Mouse (Mus musculus) MN1 (cell line): ENCODE results near the gene Col15a1.

Experiments used
- DNase-seq: peaks from one replicate; pipeline ENCODE4 v3.0.0-alpha.2; 2016; ENCODE audit warnings: low spot score

The Col15a1 gene

DNA sequence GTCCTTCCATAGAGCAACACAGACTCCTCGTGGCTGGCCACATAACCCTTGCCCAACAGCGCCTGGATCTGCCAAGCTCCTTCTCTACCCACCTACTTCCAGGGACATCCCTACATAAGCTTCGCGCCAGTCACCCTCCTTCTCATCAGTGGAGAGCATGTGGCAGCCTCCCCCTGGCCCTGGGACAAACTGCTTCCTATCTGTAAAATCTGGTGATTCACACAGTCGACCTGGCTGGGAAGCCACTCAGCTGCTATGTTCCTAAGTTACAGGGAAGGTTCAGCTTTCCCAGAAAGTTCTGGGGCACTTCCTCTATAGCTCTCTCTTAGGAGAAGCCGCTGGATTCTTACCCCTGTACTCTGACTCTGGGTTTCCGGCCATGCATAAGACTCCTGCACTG lies 22.5 kb downstream of the Col15a1 start:
- DNase-seq = no peak

DNA sequence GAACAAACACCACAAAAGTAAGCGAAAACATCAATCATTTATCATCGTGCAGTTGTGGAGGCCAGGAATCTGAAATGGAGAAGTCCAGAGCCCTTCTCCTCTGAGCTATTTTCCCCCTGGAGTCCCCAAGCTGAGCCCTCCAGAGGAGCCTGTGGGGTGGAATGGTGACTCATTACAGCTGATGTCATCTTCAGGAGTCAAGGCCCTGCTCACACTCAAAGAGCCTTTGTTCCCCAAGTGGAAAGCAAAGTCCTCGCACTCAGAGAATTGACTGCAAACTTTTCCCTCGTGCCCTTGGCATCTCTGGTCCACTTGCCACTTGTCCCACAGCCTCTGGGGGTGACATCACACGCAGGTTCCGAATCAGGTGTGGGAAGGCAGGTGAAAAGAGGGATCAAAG lies 23.4 kb downstream of the Col15a1 start:
- no peak for DNase-seq

DNA sequence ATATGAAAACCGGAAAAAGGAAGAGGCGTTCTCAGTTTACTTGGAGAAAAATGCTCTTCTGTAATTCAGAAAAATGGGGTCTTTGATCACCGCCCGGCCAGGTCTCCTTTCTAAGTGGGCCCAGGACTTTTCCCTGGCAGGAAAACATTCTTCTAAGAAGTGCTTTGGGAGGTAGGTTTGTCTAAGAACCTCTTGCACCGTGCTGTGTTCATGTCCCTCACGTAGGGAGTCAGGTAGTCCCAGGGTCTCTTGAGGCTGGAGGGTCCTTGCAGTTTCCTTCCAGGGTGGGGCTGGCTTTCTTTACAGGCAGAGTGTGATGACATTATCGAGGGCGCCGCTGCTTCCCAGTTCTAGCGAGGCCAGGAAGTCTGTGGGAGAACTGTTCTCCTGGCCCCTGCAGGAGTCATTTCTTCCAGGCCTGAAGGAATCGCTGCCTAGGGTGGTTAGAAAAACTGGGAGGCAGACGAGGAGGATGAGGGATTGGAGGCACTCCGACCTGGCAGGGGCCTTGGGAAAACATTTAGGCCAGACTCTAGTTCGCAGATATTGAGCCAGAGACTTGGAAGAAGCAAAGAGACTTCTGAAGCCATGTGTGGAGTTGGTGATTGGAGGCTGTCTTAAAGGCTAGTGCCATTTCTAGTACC lies 25.4 kb downstream of the Col15a1 start:
- DNase-seq = no peak

DNA sequence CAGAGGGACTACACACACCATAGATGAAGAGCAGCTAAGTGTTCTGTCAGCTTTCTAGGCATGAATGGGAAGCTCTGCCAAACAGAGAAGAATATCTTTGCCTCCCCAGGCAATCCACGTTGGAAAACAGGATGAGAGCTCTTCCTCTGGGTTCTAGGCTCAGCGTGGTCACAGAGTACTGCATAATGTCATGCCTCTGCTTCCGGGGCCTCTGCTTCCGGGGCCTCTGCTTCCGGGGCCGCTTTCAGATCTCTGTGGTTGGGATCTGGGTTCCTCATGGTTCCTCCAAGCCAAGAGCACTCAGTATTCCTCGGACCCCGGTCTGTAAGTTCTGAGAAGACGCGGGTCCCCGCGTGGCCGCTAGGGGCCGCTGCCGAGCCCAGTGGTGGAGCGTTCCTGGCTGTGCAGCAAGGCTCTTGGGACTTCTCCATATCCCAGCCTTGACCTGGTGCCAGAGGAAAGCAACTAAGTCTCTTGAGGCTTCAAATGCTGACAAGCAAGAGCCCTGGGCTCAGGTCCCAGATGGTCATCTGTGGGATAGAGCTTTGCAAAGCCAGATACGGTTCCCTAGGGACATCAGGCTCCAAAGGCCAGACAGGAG lies 26.8 kb downstream of the Col15a1 start:
- peak; percentile 63 for DNase-seq

DNA sequence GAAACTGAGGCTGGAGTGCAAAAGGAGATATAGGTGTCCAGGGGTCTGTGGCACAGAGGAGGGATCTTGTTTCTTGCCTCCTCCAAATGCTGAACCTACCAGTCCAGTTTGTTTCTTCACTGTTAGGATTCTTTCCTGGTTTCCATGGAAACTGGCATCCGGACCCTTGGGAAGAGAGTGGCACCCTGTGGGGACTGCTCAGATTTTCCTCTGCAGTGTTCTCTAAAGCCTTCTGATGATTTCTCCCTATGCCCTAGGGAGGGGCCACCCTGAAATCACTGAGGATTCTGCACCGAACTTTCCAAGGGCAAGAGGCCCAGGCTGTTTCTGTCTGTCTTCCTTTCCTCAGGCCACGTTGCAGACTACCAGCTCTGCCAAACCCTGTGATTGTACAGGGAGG lies 27.4 kb downstream of the Col15a1 start:
- no peak for DNase-seq

DNA sequence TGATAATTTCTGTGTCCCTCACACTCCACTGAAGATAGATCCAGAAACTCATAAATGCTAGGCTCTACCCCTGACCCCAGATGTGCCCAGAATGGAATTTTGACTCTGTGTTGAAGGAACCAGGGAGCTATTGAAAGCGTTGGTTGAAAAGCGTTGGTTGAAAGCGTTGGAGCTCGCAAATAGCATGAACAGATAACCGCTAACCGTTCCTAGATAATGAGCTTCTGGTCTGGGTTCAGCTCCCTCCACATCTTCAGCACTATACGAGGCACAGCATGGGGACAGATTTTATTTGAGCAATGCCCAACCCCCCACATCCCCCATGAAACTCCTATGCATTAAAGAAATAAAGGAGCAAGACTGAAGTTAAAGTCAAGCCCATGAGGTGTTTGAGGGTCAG lies 28.1 kb downstream of the Col15a1 start:
- no peak for DNase-seq

DNA sequence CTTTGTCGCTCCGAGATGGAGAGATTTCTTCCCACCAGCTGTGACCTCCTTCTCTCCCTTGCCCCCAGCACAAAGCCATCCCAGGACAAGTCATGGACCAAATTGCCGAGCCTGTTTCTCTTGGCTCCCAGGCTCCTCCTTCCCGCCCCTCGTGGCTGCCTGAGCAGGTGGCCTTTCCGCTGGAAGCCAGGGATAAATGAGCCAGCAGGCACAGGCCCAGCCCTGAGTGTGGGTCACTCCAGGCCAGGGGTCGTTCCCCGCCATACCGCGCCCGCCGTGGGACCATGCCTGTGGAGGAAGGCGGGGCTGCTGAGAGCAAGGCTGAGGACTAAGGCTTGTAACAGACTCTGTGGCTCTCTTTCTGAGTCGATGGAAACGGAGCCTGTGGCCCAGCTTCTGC lies 29.3 kb downstream of the Col15a1 start:
- DNase-seq = no peak

DNA sequence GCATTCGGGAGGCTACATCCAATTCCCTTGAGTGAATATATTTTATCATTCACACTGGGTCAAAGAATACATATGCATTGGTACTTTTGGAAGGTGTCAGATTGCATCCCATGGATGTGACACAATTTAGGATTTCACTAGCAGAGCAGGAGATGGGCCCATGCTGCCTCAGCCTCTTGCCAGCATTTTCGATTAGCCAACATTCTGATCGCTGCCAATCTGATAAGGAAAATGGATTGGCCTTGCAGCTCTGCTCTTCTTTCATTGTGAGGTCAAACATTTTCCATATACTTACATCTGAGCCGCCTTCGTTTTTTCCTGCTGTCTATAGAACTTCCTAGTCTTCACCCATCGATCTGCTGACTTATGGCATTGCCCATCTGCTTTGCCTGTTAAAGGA lies 31.2 kb downstream of the Col15a1 start:
- peak; percentile 45 for DNase-seq

DNA sequence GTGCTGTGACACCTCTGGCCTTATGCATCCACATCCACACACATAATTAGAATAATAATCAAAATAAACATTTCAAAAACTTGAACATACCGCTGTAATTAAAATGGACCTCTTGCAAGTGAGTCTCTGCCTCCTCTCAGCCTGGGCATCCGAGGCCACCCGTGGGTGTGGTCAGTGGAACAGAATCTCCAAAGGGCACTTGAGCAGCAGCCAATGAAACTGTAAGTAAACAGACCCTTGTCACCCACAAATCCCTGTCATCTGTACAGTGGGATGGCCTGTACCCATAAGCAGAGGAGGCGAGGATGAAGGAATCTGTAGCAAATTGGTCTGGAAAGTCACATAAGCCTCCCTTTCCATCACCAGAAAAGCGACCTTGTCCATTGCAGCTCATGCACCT lies 32.9 kb downstream of the Col15a1 start:
- no peak for DNase-seq

DNA sequence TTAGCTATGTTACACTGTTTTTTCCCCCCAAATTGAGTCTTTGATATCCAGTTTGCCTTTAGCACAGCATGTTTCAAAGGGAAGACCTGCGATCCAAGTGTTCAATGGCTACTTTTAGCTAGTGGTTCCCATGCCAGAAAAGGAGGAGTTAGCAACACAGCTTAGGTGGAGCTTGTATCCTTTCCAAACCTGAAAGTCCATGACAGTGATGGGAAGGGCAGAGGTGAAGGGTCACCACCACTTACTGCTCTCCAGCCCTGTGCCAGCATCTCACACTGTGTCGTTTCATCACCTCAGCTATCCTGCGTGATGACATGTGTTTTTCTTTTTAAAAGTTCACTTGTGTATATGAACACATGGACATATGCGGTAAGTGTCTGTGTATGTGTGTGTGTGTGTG lies 34.2 kb downstream of the Col15a1 start:
- no peak for DNase-seq

DNA sequence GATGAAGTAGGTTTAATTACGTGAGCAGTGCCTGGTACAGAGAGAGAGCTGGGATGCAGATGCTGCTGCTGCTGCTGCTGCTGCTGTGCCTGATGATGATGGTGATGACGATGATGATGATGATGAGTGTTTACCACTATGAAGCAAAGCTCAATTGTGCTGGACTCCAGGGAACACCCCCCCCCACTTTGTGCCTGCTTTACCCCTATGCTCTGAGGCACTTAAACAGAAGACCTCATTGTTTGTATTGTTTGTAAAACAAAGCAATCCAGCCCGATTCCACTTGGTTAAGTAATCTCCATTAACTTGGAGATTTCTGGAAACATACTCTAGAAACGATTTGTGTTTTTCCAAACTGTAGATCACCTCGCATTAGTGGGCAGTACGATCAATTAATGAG lies 36.7 kb downstream of the Col15a1 start:
- no peak for DNase-seq

DNA sequence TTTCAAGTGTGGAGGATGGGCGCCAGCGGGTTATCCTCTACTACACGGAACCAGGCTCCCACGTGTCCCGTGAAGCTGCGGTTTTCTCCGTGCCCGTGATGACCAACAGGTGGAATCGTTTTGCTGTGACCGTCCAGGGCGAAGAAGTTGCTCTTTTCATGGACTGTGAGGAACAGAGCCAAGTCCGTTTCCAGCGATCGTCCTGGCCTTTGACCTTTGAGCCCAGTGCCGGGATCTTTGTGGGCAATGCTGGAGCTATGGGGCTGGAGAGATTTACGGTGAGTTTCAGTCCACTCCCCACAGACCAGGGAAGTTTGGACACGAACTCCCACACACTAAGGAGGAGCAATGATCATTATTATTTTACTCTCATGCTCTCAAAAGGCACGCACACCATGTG lies 37.7 kb downstream of the Col15a1 start:
- no peak for DNase-seq

DNA sequence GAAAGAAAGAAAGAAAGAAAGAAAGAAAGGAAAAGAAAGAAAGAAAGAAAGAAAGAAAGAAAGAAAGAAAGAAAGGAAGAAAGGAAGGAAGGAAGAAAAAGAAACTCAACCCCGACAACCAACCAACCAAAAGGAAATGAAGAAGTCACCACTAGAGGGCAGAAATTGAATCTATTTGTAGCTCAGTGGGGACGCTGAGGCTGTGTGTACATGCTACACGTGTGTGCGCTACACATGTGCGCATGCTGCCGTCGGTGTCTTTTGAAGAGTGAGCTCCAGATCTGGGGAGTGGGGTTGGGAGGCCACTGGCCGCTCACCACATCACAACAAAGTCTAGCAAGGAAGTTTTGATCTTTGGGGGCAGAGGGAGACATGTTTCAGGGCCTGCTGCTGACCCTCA lies 38.9 kb downstream of the Col15a1 start:
- peak; percentile 26 for DNase-seq

DNA sequence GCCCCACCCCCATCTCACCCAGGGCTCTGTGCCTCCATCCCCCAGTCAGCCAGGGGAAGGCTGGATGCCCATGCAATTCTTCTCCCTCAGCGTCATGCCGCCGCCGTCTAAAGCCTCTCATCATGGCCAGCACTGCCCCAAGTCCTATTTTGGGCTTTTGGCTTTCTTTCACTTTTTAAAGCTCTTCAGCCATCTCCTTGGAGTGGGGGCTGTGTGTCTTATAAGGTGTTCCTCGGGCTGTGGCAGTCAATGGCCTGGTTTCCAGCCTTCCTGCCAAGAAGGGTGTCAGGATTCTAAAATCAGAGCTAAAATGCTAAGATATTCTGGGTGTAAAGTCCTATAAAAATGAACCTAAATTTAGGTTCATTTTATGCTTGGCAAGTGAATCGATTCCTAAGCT lies 39.6 kb downstream of the Col15a1 start:
- no peak for DNase-seq

DNA sequence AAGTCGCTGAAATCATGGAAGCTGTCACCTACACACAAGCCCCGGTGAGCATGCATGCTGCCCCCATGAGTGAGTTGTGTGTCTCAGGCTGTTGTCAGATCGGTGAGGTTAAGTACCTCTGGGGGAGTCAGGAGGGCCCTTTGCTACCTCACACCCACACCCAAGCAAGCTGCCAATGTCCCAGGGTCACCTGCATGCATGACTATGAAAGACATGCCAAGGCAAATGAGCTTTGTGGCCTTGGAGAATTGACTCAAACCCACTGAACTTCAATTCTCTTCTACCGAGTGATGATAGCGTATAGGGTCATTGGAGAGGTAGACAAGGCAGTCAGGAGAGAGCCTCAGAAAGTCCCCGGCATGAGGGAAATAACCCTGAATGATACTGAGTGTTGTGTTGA lies 41.2 kb downstream of the Col15a1 start:
- no peak for DNase-seq

DNA sequence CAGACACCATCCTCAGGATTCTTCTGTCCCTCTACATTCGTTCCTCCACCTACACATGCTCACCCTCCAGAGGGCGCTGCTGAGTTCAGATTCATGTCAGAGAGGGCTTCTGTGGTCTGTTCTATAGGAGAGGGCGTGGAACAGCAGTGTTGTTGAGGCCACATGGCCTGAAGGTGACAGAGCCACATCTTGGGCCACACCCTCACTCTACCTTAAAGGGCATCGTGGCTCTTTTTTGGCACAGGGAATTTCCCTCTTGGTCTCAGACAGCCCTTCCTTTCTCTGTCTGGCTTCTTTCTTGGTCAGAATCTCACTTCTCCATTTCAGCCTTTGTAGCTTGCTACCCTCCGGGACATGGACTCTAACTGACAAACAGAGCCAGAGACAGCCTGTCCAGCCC lies 43.1 kb downstream of the Col15a1 start:
- peak; percentile 78 for DNase-seq

DNA sequence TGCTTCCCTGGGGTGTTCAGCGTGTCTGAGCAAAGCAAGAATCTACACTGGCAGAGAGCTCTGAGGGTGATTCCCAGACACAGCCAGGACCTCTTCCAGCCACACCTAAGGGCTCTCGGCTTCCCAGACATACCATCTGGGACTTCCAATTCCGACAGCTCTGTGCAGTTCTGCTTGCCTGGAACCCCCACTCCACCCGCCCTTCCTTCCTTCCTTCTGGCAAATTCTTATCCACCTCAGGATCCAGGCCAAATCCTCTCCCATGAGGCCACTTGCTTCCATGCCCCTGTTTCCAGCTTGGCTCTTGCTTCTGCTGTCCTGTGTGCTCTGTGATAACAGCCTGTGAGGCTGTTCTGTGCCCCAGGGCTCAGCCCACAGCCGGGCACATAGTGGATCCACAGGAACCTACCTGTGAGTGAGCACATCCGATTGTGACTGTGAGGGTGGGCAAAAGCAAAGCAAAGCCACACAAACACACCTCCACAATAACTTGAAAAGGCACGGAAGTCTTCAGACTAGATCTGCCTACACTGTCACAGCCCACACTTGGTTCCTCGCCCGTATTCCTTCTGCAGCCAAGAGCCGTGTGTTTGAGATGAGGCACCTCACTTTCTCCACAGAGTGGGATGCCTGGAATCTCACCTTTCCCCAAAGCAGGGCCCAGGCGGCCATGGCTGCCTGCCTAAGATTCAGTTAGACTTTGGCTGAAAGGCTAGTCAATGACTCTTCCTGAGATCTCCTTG lies 43.9 kb downstream of the Col15a1 start:
- peak; percentile 66 for DNase-seq

DNA sequence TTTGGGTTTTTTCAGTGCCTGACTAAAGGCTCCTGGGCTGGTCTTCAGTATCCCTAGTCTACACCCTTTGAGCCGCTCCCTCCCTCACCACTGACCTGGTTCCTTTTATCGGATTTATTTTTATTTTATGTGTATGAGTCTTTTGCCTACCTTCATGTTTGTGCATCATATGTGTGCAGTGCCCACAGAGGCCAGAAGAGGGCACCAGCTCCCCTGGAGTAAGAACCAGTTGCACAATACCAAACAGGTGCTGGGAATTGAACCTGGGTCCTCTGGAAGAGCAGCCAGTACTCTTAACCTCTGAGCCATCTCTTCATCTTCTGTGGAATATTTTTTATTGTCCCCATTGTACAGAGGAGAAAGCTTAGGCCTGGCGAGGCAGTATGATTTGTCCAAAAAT lies 44.7 kb downstream of the Col15a1 start:
- no peak for DNase-seq

DNA sequence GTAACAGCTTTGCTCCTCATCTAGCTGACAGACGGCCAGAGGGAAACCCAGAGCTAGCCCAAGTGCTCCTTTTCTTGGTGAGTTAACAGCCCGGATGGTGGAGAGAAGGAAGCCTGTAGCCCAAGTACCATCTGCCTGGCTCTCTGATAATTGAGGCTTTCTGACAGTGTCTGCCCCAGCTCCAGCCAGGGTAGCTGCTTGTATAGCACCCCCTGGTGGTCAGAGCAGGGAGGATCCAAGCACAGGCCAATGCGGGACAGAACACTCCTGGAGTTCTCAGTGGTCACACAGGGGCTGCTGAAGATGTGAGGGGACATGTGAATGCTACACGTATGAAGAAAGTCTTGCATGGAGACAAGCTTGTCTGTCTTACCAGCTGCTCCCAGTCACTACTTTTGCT lies 47.7 kb downstream of the Col15a1 start:
- peak; percentile 62 for DNase-seq

DNA sequence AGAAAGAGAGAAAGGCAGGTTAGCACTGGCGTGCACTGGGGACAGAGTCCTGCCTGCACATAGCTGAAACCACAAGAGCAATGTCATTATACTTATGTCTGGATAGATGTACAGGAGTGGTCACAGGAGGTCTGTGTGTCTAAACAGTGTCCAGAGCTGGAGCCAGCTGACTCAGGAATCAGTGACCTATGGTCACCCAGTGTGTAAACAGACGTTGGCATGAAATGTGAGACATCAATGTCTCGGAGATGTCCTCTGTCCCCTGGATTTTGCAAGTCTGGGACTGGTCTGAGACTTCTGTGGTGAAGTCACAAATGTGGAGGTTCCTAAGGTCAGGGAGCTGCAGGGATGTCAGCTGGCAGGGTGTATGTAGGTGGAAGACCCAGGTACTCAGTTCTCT lies 50.2 kb downstream of the Col15a1 start:
- DNase-seq = no peak

DNA sequence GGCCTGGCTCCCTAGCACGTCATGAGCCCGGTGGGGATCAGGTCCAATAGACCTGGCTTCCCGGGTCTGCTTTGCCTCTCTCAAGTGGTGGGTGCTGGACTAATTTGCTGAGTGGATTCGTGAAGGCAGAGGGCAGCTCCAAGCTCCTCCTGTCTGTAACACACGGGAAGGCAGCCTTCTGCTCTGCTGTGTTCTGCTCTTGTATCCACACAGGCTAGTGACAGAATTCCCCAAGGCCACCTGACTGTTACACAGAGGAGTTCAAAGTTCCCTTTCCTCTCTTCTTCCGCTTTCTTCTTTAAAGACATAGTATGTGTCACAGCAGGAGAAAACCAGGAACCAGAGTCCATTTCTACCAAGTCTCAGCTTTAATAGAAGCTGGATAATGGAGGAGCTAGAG lies 53.1 kb downstream of the Col15a1 start:
- DNase-seq = no peak

DNA sequence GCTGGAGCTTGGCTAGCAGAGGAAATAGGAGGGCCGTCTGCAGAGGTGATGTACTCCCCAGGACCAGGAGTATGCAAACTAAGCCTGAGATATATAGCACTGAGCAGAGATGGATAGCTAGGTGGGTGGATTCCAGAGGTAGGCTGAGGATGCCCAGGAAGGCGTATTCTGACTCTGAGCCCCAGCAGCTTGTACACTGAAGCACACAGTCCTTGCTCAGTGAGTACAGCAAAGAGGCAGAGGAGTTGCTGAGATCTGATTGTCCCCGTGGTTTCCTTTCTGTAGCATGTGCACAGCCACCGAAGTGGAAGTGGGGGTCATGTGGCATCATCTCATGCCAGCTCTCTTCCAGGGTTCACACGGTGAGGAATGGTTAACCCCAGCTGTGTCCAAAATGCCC lies 54.0 kb downstream of the Col15a1 start:
- DNase-seq = no peak

DNA sequence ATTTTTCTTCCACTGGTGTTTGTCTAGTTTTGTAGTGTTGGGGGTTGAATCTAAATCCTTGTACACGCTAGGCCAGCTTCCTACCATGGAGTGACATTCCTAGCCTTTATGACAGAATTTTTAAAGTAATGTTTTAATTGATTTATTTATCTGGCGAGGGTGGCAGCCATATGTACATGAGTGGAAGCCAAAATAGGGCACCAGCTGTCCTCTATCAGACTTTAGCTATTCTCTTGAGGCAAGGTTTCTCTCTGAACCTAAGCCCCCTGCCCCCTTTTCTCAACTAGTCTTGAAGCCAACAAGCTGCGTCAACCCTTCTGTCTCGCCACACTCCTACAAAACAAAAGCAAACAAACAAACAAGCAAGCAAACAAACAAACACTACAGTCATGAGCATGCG lies 57.6 kb downstream of the Col15a1 start:
- no peak for DNase-seq
